Mouse (Mus musculus) intestine, embryonic 16.5 days (tissue): ENCODE measurements around the gene Gorasp1. TPM values are rescaled to one million over a fixed set of nuclear protein-coding genes. Genes with fewer than 3 reads are reported as not detected.
A peak's percentile ranks its signal among the peaks of the same experiment; 100 is the strongest.

Source experiments
- ATAC-seq: fragments of 200-750 bp; cut with Nextera tagmentation; 2 replicates; pipeline ENCODE4 v1.8.0; 2017; ENCODE audit warnings: moderate TSS enrichment, moderate library complexity
- H3K27ac ChIP-seq: fragments of 300-500 bp; sonication (generic); 2 replicates; pipeline ENCODE4 v1.5.1; 2014; ENCODE audit warnings: mild to moderate bottlenecking, low read length
- H3K27me3 ChIP-seq: fragments of 300-500 bp; sonication (generic); replicated peaks from 2 replicates; pipeline ENCODE4 v1.6.1; 2014; ENCODE audit warnings: low read length, control low read depth, mixed read lengths; ENCODE audit not compliant: control insufficient read depth, insufficient read depth
- H3K36me3 ChIP-seq: fragments of 300-500 bp; sonication (generic); 2 replicates; pipeline ENCODE4 v1.6.1; 2014; ENCODE audit warnings: low read length, control low read depth; ENCODE audit not compliant: control insufficient read depth, insufficient read depth
- H3K4me1 ChIP-seq: fragments of 300-500 bp; sonication (generic); 2 replicates; pipeline ENCODE4 v1.6.1; 2014; ENCODE audit warnings: low read length, control low read depth, mixed read lengths; ENCODE audit not compliant: control insufficient read depth, insufficient read depth
- H3K4me2 ChIP-seq: fragments of 300-500 bp; sonication (generic); 2 replicates; pipeline ENCODE4 v1.6.1; 2014; ENCODE audit warnings: low read depth, low read length, control low read depth
- H3K4me3 ChIP-seq: fragments of 300-500 bp; sonication (generic); 2 replicates; pipeline ENCODE4 v1.5.1; 2014; ENCODE audit warnings: mild to moderate bottlenecking, low read length
- H3K9ac ChIP-seq: fragments of 300-500 bp; sonication (generic); 2 replicates; pipeline ENCODE4 v1.6.1; 2014; ENCODE audit warnings: low read depth, low read length
- H3K9me3 ChIP-seq: fragments of 300-500 bp; sonication (generic); 2 replicates; pipeline ENCODE4 v1.6.1; 2016; ENCODE audit warnings: low read length, control low read depth; ENCODE audit not compliant: control insufficient read depth
- WGBS: fragments of 180-500 bp; shearing (Covaris S2); extraction: QIAGEN DNeasy Blood & Tissue Kit; methylation state at CpG from one replicate; pipeline ENCODE4 v1.1.7; 2014; 5-methylcytosine and 5-hydroxymethylcytosine counted together
- polyA plus RNA-seq: library from polyadenylated mRNA; unstranded; fragments of >200 nt; fragmentation: Nextera tagmentation; extraction: Ambion mirVana; gene quantifications from 2 replicates; pipeline ENCODE4 v1.2.1, GENCODE M21; 2015

Gene Gorasp1
- polyA plus RNA-seq, 1 experiment from 2014 or later, result 39.5 TPM

- Histone ChIP-seq H3K4me2 (no peak overlapping the region), H3K27me3 (no peaks in the 10 kb centered on the region), H3K27ac (no peak overlapping the region), H3K9ac (no peak overlapping the region), H3K36me3 (peaks cover 18% of the 10 kb centered on the region), H3K4me3 (no peak overlapping the region), H3K9me3 (no peaks in the 10 kb centered on the region), H3K4me1 (no peaks in the 10 kb centered on the region; the same call in 1 of the 2 replicates)
- 91% methylated on average over 1 of the region's 1 CpGs for WGBS
- ATAC-seq, result no peak
Measured at GRCm38 (mm10) chr9:119919858-119920257, 17.5 kb downstream of the Gorasp1 start.

GRCm38 (mm10) chr9:119913087-119913838, 24.1 kb downstream of the Gorasp1 start:
- no peak overlapping the region for H3K4me3 ChIP-seq
- H3K4me1 ChIP-seq, result no peaks in the 10 kb centered on the region
- H3K27me3 ChIP-seq, result no peaks in the 10 kb centered on the region
- no peak overlapping the region for H3K9ac ChIP-seq
- no peak overlapping the region for H3K4me2 ChIP-seq
- WGBS, result 75% methylated on average over 13 of the region's 13 CpGs
- H3K27ac ChIP-seq, result no peak overlapping the region
- peaks cover 25% of the 10 kb centered on the region for H3K36me3 ChIP-seq
- H3K9me3 ChIP-seq, result no peaks in the 10 kb centered on the region
- no peak for ATAC-seq

GRCm38 (mm10) chr9:119909931-119910330, 27.4 kb downstream of the Gorasp1 start:
- Histone ChIP-seq H3K36me3 (peaks cover 34% of the 10 kb centered on the region), H3K4me1 (no peaks in the 10 kb centered on the region)
- WGBS, result 88% methylated on average over 3 of the region's 3 CpGs

GRCm38 (mm10) chr9:119908708-119909107, 28.7 kb downstream of the Gorasp1 start:
- 94% methylated on average over 3 of the region's 3 CpGs for WGBS
- H3K27ac ChIP-seq, result no peak overlapping the region
- H3K4me2 ChIP-seq, result no peak overlapping the region
- H3K9me3 ChIP-seq, result no peaks in the 10 kb centered on the region
- peaks cover 37% of the 10 kb centered on the region for H3K36me3 ChIP-seq
- no peak overlapping the region for H3K9ac ChIP-seq
- H3K4me1 ChIP-seq, result no peaks in the 10 kb centered on the region
- H3K4me3 ChIP-seq, result no peak overlapping the region
- ATAC-seq, result no peak
- no peaks in the 10 kb centered on the region for H3K27me3 ChIP-seq

More at GRCm38 (mm10) chr9:119909931-119910330, 27.4 kb downstream of the Gorasp1 start:
- no peak overlapping the region for H3K4me3 ChIP-seq
- no peak overlapping the region for H3K27ac ChIP-seq
- no peak for ATAC-seq
- no peak overlapping the region for H3K4me2 ChIP-seq
- H3K9ac ChIP-seq, result no peak overlapping the region
- no peaks in the 10 kb centered on the region for H3K27me3 ChIP-seq
- H3K9me3 ChIP-seq, result no peaks in the 10 kb centered on the region

- Histone ChIP-seq H3K9ac (no peak overlapping the region), H3K4me1 (no peaks in the 10 kb centered on the region), H3K4me2 (no peak overlapping the region), H3K36me3 (peaks cover 17% of the 10 kb centered on the region), H3K27me3 (no peaks in the 10 kb centered on the region), H3K4me3 (no peak overlapping the region), H3K27ac (no peak overlapping the region), H3K9me3 (no peaks in the 10 kb centered on the region)
- ATAC-seq, result no peak
- WGBS, result 85% methylated on average over 12 of the region's 12 CpGs
Measured at GRCm38 (mm10) chr9:119902410-119903151, 34.8 kb downstream of the Gorasp1 start.

GRCm38 (mm10) chr9:119899446-119899845, 37.9 kb downstream of the Gorasp1 start:
- Histone ChIP-seq H3K4me1 (peaks cover 9% of the 10 kb centered on the region), H3K27me3 (no peaks in the 10 kb centered on the region), H3K9ac (no peak overlapping the region), H3K36me3 (0 out of 2 replicates have a peak, but pooled peaks cover 5% of the 10 kb centered on the region), H3K4me3 (no peak overlapping the region), H3K27ac (no peak overlapping the region), H3K9me3 (no peaks in the 10 kb centered on the region), H3K4me2 (no peak overlapping the region)
- WGBS, result 89% methylated on average over 2 of the region's 2 CpGs
- ATAC-seq, result no peak

- Histone ChIP-seq H3K4me2 (peak overlapping the region; percentile 85), H3K9ac (peak overlapping the region; percentile 80), H3K9me3 (no peaks in the 10 kb centered on the region), H3K4me3 (peak overlapping the region; percentile 75), H3K4me1 (peaks cover 11% of the 10 kb centered on the region), H3K27me3 (no peaks in the 10 kb centered on the region), H3K27ac (no peak overlapping the region), H3K36me3 (no peaks in the 10 kb centered on the region)
- peak; percentile 89 for ATAC-seq
- 2% methylated on average over 59 of the region's 71 CpGs for WGBS
Measured at GRCm38 (mm10) chr9:119895040-119895721, 42.2 kb downstream of the Gorasp1 start.

GRCm38 (mm10) chr9:119894339-119895009, 42.9 kb downstream of the Gorasp1 start, which contains the start of gene Wdr48:
Wdr48 (plus strand) TSS chr9:119894878.
- peak within 1 kb of the TSS; percentile 85 for H3K4me2 ChIP-seq
- H3K27ac ChIP-seq, result 0 out of 2 replicates have a peak within 1 kb of the TSS, but pooled peaks have one; percentile 55
- peak; percentile 99 for ATAC-seq
- peak within 1 kb of the TSS; percentile 80 for H3K9ac ChIP-seq
- peak within 1 kb of the TSS; percentile 75 for H3K4me3 ChIP-seq
- no peaks in the 10 kb centered on the region for H3K27me3 ChIP-seq
- peaks cover 11% of the 10 kb centered on the region for H3K4me1 ChIP-seq
- no peaks in the 10 kb centered on the region for H3K9me3 ChIP-seq
- 3% methylated on average over 34 of the region's 34 CpGs for WGBS
- no peaks in the 10 kb centered on the region for H3K36me3 ChIP-seq
